Mouse (Mus musculus) heart, adult 2 months (tissue): ENCODE measurements around the gene Adgrb3. TPM values are rescaled to one million over a fixed set of nuclear protein-coding genes. Genes with fewer than 3 reads are reported as not detected.

Experiments
- DNase-seq, 2 experiments: peaks; one replicate each; pipeline ENCODE4 v3.0.0; 2021
- H3K27ac ChIP-seq: fragments of 200-600 bp; 2 replicates; pipeline ENCODE4 v1.8.1; 2022
- H3K27me3 ChIP-seq: fragments of 200-500 bp; 2 replicates; pipeline ENCODE4 v1.6.1; 2012; ENCODE audit warnings: mild to moderate bottlenecking, low read length, inconsistent platforms, mixed read lengths; ENCODE audit not compliant: control insufficient read depth, insufficient read depth
- H3K36me3 ChIP-seq: fragments of 200-500 bp; 2 replicates; pipeline ENCODE4 v1.6.1; 2012; ENCODE audit warnings: low read length, inconsistent platforms; ENCODE audit not compliant: control insufficient read depth, insufficient read depth
- H3K4me1 ChIP-seq: fragments of 200-500 bp; 2 replicates; pipeline ENCODE4 v1.6.1; 2011; ENCODE audit warnings: low read length; ENCODE audit not compliant: control insufficient read depth, insufficient read depth
- H3K4me3 ChIP-seq: fragments of 200-600 bp; 2 replicates; pipeline ENCODE4 v1.8.1; 2022
- H3K79me2 ChIP-seq: fragments of 200-500 bp; replicated peaks from 2 replicates; pipeline ENCODE4 v1.6.1; 2012; ENCODE audit warnings: mild to moderate bottlenecking, inconsistent platforms, low read length, moderate library complexity, mixed read lengths; ENCODE audit not compliant: control insufficient read depth, insufficient read depth
- H3K9ac ChIP-seq: fragments of 200-500 bp; 2 replicates; pipeline ENCODE4 v1.6.1; 2012; ENCODE audit warnings: low read depth, mild to moderate bottlenecking, control low read depth, inconsistent platforms, low read length, mixed read lengths
- CTCF ChIP-seq: fragments of 200-600 bp; IDR thresholded peaks from 2 replicates; pipeline ENCODE4 v1.8.1; 2022; ENCODE audit warnings: antibody characterized with exemption, mild to moderate bottlenecking, moderate library complexity
- EP300 ChIP-seq: fragments of 200-500 bp; IDR thresholded peaks from 2 replicates; pipeline ENCODE4 v1.6.1; 2011; ENCODE audit warnings: low read depth, low read length, control low read depth; ENCODE audit not compliant: insufficient read depth
- POLR2A ChIP-seq: fragments of 200-500 bp; IDR thresholded peaks from 2 replicates; pipeline ENCODE4 v1.6.1; 2011; ENCODE audit warnings: mild to moderate bottlenecking, low read depth, low read length, control low read depth; ENCODE audit not compliant: insufficient read depth
- WGBS: fragments of 180-500 bp; shearing (Covaris S2); methylation state at CpG from one replicate; pipeline ENCODE4 v1.1.7; 2018; 5-methylcytosine and 5-hydroxymethylcytosine counted together
- intact Hi-C: fragments of 180-260 bp; cut with DNase I; formaldehyde crosslinking; loops from one replicate; pipeline ENCODE4 v1.15.1; 2025
- polyA plus RNA-seq: library from polyadenylated mRNA; depleted of rRNA; stranded (reverse); fragments of >200 nt; gene quantifications from 2 replicates; pipeline ENCODE4 v1.2.3, GENCODE M21; 2012
- total RNA-seq, 2 experiments: library from RNA; stranded (reverse); gene quantifications; 2 replicates each; pipeline ENCODE4 v1.2.3; 2021

Gene Adgrb3
- total and polyA plus RNA-seq, 3 experiments: not detected

- 63% methylated on average over 11 of the region's 11 CpGs for WGBS
- no peaks in the 10 kb centered on the region for H3K4me1 ChIP-seq
- intact Hi-C loops: no loop called here
- no peak for DNase-seq
- H3K27ac ChIP-seq: no peak overlapping the region
- no peaks in the 10 kb centered on the region for H3K27me3 ChIP-seq
- no peaks in the 10 kb centered on the region for H3K36me3 ChIP-seq
- no peaks in the 10 kb centered on the region for H3K79me2 ChIP-seq
- H3K4me3 ChIP-seq: no peak overlapping the region
- H3K9ac ChIP-seq: no peak overlapping the region
- no peak for TF ChIP-seq CTCF
- TF ChIP-seq POLR2A: no peak
- no peak for TF ChIP-seq EP300
Observed at GRCm38 (mm10) chr1:25166036-25166796, 663.3 kb downstream of the Adgrb3 start.

- Histone ChIP-seq H3K4me1 (no peaks in the 10 kb centered on the region), H3K27ac (no peak overlapping the region), H3K36me3 (no peaks in the 10 kb centered on the region), H3K9ac (no peak overlapping the region), H3K4me3 (no peak overlapping the region), H3K27me3 (no peaks in the 10 kb centered on the region), H3K79me2 (no peaks in the 10 kb centered on the region)
- no peak for TF ChIP-seq POLR2A
- TF ChIP-seq EP300: no peak
- TF ChIP-seq CTCF: no peak
- DNase-seq: no peak
- intact Hi-C loops: no loop called here
- WGBS: 57% methylated on average over 6 of the region's 6 CpGs
Observed at GRCm38 (mm10) chr1:25163561-25163960, 665.9 kb downstream of the Adgrb3 start.

- Histone ChIP-seq H3K27me3 (no peaks in the 10 kb centered on the region), H3K4me3 (no peak overlapping the region), H3K36me3 (no peaks in the 10 kb centered on the region), H3K9ac (no peak overlapping the region), H3K4me1 (no peaks in the 10 kb centered on the region), H3K79me2 (no peaks in the 10 kb centered on the region), H3K27ac (no peak overlapping the region)
- no peak for TF ChIP-seq CTCF
- no peak for TF ChIP-seq POLR2A
- TF ChIP-seq EP300: no peak
- WGBS: 40% methylated on average over 3 of the region's 3 CpGs
- intact Hi-C loops: no loop called here
- DNase-seq: no peak
Observed at GRCm38 (mm10) chr1:25146206-25146605, 683.3 kb downstream of the Adgrb3 start.

GRCm38 (mm10) chr1:25132150-25132824 lies 697.2 kb downstream of the Adgrb3 start:
- TF ChIP-seq EP300 (no peak), POLR2A (no peak), CTCF (no peak)
- Histone ChIP-seq H3K36me3 (no peaks in the 10 kb centered on the region), H3K27ac (no peak overlapping the region), H3K4me3 (no peak overlapping the region), H3K4me1 (no peaks in the 10 kb centered on the region), H3K27me3 (no peaks in the 10 kb centered on the region), H3K79me2 (no peaks in the 10 kb centered on the region), H3K9ac (no peak overlapping the region)
- no peak for DNase-seq
- 46% methylated on average over 4 of the region's 4 CpGs for WGBS
- intact Hi-C loops: no loop called here

GRCm38 (mm10) chr1:25115512-25115911 lies 714.0 kb downstream of the Adgrb3 start:
- no peaks in the 10 kb centered on the region for H3K79me2 ChIP-seq
- no peaks in the 10 kb centered on the region for H3K27me3 ChIP-seq
- TF ChIP-seq EP300 (no peak), CTCF (no peak), POLR2A (no peak)
- H3K4me1 ChIP-seq: no peaks in the 10 kb centered on the region
- no peaks in the 10 kb centered on the region for H3K36me3 ChIP-seq
- no peak overlapping the region for H3K9ac ChIP-seq
- intact Hi-C loops: no loop called here
- no peak overlapping the region for H3K27ac ChIP-seq
- no peak for DNase-seq
- 67% methylated on average over 11 of the region's 11 CpGs for WGBS
- no peak overlapping the region for H3K4me3 ChIP-seq

- TF ChIP-seq EP300: no peak
- no peak for TF ChIP-seq POLR2A
- TF ChIP-seq CTCF: no peak
- H3K4me3 ChIP-seq: no peak overlapping the region
- DNase-seq: no peak
- no peaks in the 10 kb centered on the region for H3K4me1 ChIP-seq
- no peaks in the 10 kb centered on the region for H3K79me2 ChIP-seq
- H3K9ac ChIP-seq: no peak overlapping the region
- H3K27ac ChIP-seq: no peak overlapping the region
- intact Hi-C loops: no loop called here
- WGBS: 72% methylated on average over 3 of the region's 3 CpGs
- H3K27me3 ChIP-seq: no peaks in the 10 kb centered on the region
- H3K36me3 ChIP-seq: no peaks in the 10 kb centered on the region
Observed at GRCm38 (mm10) chr1:25107500-25108101, 721.9 kb downstream of the Adgrb3 start.
